Mouse (Mus musculus) Patski (cell line): ENCODE results near the gene V1rd19. TPM values are rescaled to one million over a fixed set of nuclear protein-coding genes. Genes with fewer than 3 reads are reported as not detected.
"Not testable (repeated sequence)": the region's sequence is repeated elsewhere in the genome, so short reads cannot be mapped to it uniquely, and the experiment has no call there.

Source experiments
- ATAC-seq: fragments of 100-300 bp; one replicate; pipeline ENCODE4 v1.8.0; 2021
- CTCF ChIA-PET: fragments of 350-600 bp; sonication (Branson Sonifier 250); formaldehyde crosslinking; loops from one replicate; lab custom pipeline; 2022; ENCODE audit warnings: inconsistent platforms; lab: Charles Lee
- POLR2A ChIA-PET: fragments of 350-600 bp; sonication (Branson Sonifier 250); formaldehyde crosslinking; loops from one replicate; lab custom pipeline; 2022; ENCODE audit warnings: antibody characterized with exemption, inconsistent platforms; lab: Charles Lee
- DNase-seq: peaks from one replicate; pipeline ENCODE4 v3.0.0-alpha.2; 2011; ENCODE audit warnings: low read depth, low spot score
- H3K27me3 ChIP-seq: fragments of 371-371 bp; one replicate; pipeline ENCODE4 v1.5.1; 2021
- CTCF ChIP-seq: fragments of 100-300 bp; IDR thresholded peaks from one replicate; pipeline ENCODE4 v1.5.1; 2021
- in situ Hi-C: fragments of 300-500 bp; cut with MboI; formaldehyde crosslinking; loops from 3 replicates; pipeline ENCODE4 v1.11.1; 2018; ENCODE audit warnings: low pct_unique_long_range_greater_than_20kb, mixed read lengths
- polyA plus RNA-seq: library from polyadenylated mRNA; unstranded; gene quantifications from one replicate; pipeline ENCODE4 v1.2.3, GENCODE M21; 2021

V1rd19 gene
- polyA plus RNA-seq: not detected

GRCm38 (mm10) chr7:24001391-24001790 lies at the start of gene V1rd19:
Gene V1rd19 (plus strand): TSS chr7:24001691.
- H3K27me3 ChIP-seq: peaks cover 14% of the 10 kb centered on the region
- TF ChIP-seq CTCF: no peak
- POLR2A ChIA-PET: no interaction called here
- ATAC-seq: no peak
- in situ Hi-C loops: no loop called here
- CTCF ChIA-PET: no interaction called here
- no peak for DNase-seq

GRCm38 (mm10) chr7:23968044-23968443 lies 33.4 kb upstream of the V1rd19 start:
- ATAC-seq, CTCF ChIA-PET, DNase-seq, POLR2A ChIA-PET: not testable (repeated sequence)
- H3K27me3 ChIP-seq: peaks cover 17% of the 10 kb centered on the region
- in situ Hi-C loops: loop anchor here (5.0 to 10.0 kb wide), 3 partner anchors 187 to 319 kb away; no protein-coding TSS in a partner anchor
- peak; percentile 50 for TF ChIP-seq CTCF

- POLR2A ChIA-PET, DNase-seq, CTCF ChIA-PET, ATAC-seq, in situ Hi-C loops: not testable (repeated sequence)
- H3K27me3 ChIP-seq: peaks cover 17% of the 10 kb centered on the region
Observed at GRCm38 (mm10) chr7:23974315-23974714, 27.2 kb upstream of the V1rd19 start, which contains the start of gene Vmn1r181. Gene Vmn1r181 (plus strand): TSS chr7:23974615.

- no peak for DNase-seq
- no peak for TF ChIP-seq CTCF
- no peaks in the 10 kb centered on the region for H3K27me3 ChIP-seq
- POLR2A ChIA-PET: no interaction called here
- in situ Hi-C loops: no loop called here
- ATAC-seq: no peak
- CTCF ChIA-PET: no interaction called here
Observed at GRCm38 (mm10) chr7:24052660-24053304, 51.3 kb downstream of the V1rd19 start, which contains the start of gene Vmn1r183. Gene Vmn1r183 (plus strand): TSS chr7:24053254.

Other genes with a start within 250 kb of the V1rd19 start
- gene Vmn1r174, start 249.4 kb upstream of the V1rd19 start, polyA plus RNA-seq: not detected
- gene Vmn1r175, start 191.0 kb upstream of the V1rd19 start, polyA plus RNA-seq: not detected
- gene Vmn1r176, start 164.3 kb upstream of the V1rd19 start, polyA plus RNA-seq: not detected
- not detected for gene Vmn1r177, start 135.2 kb upstream of the V1rd19 start, polyA plus RNA-seq
- gene Vmn1r178, start 109.7 kb upstream of the V1rd19 start, polyA plus RNA-seq: not detected
- not detected for gene Vmn1r179, start 74.7 kb upstream of the V1rd19 start, polyA plus RNA-seq
- not detected for gene Vmn1r180, start 51.1 kb upstream of the V1rd19 start, polyA plus RNA-seq
- gene Vmn1r181, start 27.1 kb upstream of the V1rd19 start, polyA plus RNA-seq: not detected
- 0.01 TPM for gene Vmn1r183, start 51.6 kb downstream of the V1rd19 start, polyA plus RNA-seq
- gene Zfp180, start 80.2 kb downstream of the V1rd19 start, polyA plus RNA-seq: 16.2 TPM
- gene Zfp112, start 110.6 kb downstream of the V1rd19 start, polyA plus RNA-seq: 2.4 TPM
- gene Zfp235, start 132.5 kb downstream of the V1rd19 start, polyA plus RNA-seq: 7.5 TPM
- gene Zfp114, start 173.4 kb downstream of the V1rd19 start, polyA plus RNA-seq: 0.10 TPM
- 8.1 TPM for gene Zfp111, start 209.8 kb downstream of the V1rd19 start, polyA plus RNA-seq
- 4.2 TPM for gene Zfp109, start 235.9 kb downstream of the V1rd19 start, polyA plus RNA-seq